In genomic region chr4:47698926-47699325, GRCm38 (mm10) we compare ENCODE assay signal across 14 mouse cellular contexts.
DNase-seq lines count a peak whose midpoint lies in the region; ATAC-seq and TF ChIP-seq lines count a peak whose summit lies in the region.
"Had no signal": no experiment of that assay in that cellular context is flagged by ENCODE, and none has a peak within 500 bp of the region (broad histone marks: within the 10 kb centered on the region; RNA-seq: fewer than 3 reads in every experiment).

No protein-coding gene starts in this region.

- no peak overlapping the region for H3K9ac ChIP-seq in embryonic facial prominence, embryonic 14.5 days (ENCODE audit: low read depth, low read length)
- H3K9ac ChIP-seq in midbrain, embryonic 14.5 days (replicated peaks; ENCODE audit: low read length): no peak overlapping the region
- H3K9ac ChIP-seq: liver, embryonic 14.5 days had no signal

- no peak for TF ChIP-seq POLR2A in thymus, adult 2 months (IDR thresholded peaks at IDR 0.05; ENCODE audit: control insufficient read depth, extremely low read depth, insufficient read depth, low read length, poor library complexity)

- no peak for DNase-seq in layer of hippocampus, adult 2 months (ENCODE audit: low spot score in 2 of 2)
- DNase-seq in layer of hippocampus, adult 9-11 months: no peak
- peak; percentile 30 for DNase-seq in cerebellum, adult 8-10 months
- no peak for DNase-seq in embryonic facial prominence, embryonic 14.5 days (ENCODE audit: low spot score)
- DNase-seq in midbrain, embryonic 14.5 days: peak; percentile 51
- DNase-seq in retina, embryonic 14.5 days (ENCODE audit: low spot score): no peak
- no peak for DNase-seq in thymus, adult 2 months
- no peak for DNase-seq in spleen, postnatal 4 days (ENCODE audit: low spot score in 2 of 2)
- DNase-seq: heart, adult 2 months; heart, postnatal 36 days; kidney, adult 2 months; lung, postnatal 14 days had no signal

- 15% methylated on average over 3 of the region's 4 CpGs for WGBS in embryonic facial prominence, embryonic 14.5 days
- 31% methylated on average over 4 of the region's 4 CpGs for WGBS in midbrain, embryonic 14.5 days
- WGBS in thymus, adult 2 months: 87% methylated on average over 4 of the region's 4 CpGs

- H3K27ac ChIP-seq in layer of hippocampus, adult 2 months: peak overlapping the region; percentile 43; the same call in 1 of the 2 replicates
- 0 out of 2 replicates have a peak overlapping the region, but pooled peaks have one; percentile 8 for H3K27ac ChIP-seq in embryonic facial prominence, embryonic 14.5 days (replicated peaks; ENCODE audit: low read depth, low read length)
- H3K27ac ChIP-seq in midbrain, embryonic 14.5 days (replicated peaks; ENCODE audit: low read depth, low read length): peak overlapping the region; percentile 56
- H3K27ac ChIP-seq in thymus, adult 2 months (ENCODE audit: control insufficient read depth, insufficient read depth, low read length): no peak overlapping the region
- H3K27ac ChIP-seq: heart, adult 2 months; liver, embryonic 14.5 days had no signal

- ATAC-seq in embryonic facial prominence, embryonic 14.5 days (ENCODE audit: low read depth): no peak
- ATAC-seq in midbrain, embryonic 14.5 days (ENCODE audit: low FRiP score, low TSS enrichment): no peak
- ATAC-seq: CD4-positive, CD25-positive, alpha-beta regulatory T cell, adult 4 months had no signal

- H3K36me3 ChIP-seq in embryonic facial prominence, embryonic 14.5 days (ENCODE audit: control insufficient read depth, insufficient read depth, low read length): no peaks in the 10 kb centered on the region
- no peaks in the 10 kb centered on the region for H3K36me3 ChIP-seq in midbrain, embryonic 14.5 days (ENCODE audit: control insufficient read depth, insufficient read depth, low read length)
- H3K36me3 ChIP-seq in thymus, adult 2 months (ENCODE audit: control insufficient read depth, insufficient read depth, low read length): no peaks in the 10 kb centered on the region

- no peak overlapping the region for H3K4me2 ChIP-seq in embryonic facial prominence, embryonic 14.5 days (ENCODE audit: low read depth, low read length)
- H3K4me2 ChIP-seq in midbrain, embryonic 14.5 days (ENCODE audit: low read length): no peak overlapping the region

- H3K4me1 ChIP-seq in embryonic facial prominence, embryonic 14.5 days (ENCODE audit: control insufficient read depth, insufficient read depth, low read length): peaks cover 4% of the 10 kb centered on the region; the same call in 1 of the 2 replicates
- no peaks in the 10 kb centered on the region for H3K4me1 ChIP-seq in midbrain, embryonic 14.5 days (ENCODE audit: control insufficient read depth, insufficient read depth, low read length)
- H3K4me1 ChIP-seq in thymus, adult 2 months (replicated peaks; ENCODE audit: control insufficient read depth, insufficient read depth, low read length): no peaks in the 10 kb centered on the region

- H3K4me3 ChIP-seq in layer of hippocampus, adult 2 months: no peak overlapping the region
- H3K4me3 ChIP-seq in embryonic facial prominence, embryonic 14.5 days (ENCODE audit: low read depth, low read length): no peak overlapping the region
- H3K4me3 ChIP-seq in midbrain, embryonic 14.5 days (replicated peaks; ENCODE audit: low read depth, low read length): no peak overlapping the region
- H3K4me3 ChIP-seq in thymus, adult 2 months (ENCODE audit: control insufficient read depth, insufficient read depth, low read length): no peak overlapping the region
- H3K4me3 ChIP-seq: heart, adult 2 months had no signal

- H3K27me3 ChIP-seq in embryonic facial prominence, embryonic 14.5 days (replicated peaks; ENCODE audit: control insufficient read depth, insufficient read depth, low read length): no peaks in the 10 kb centered on the region
- H3K27me3 ChIP-seq in midbrain, embryonic 14.5 days (ENCODE audit: control insufficient read depth, insufficient read depth, low read length): no peaks in the 10 kb centered on the region
- no peaks in the 10 kb centered on the region for H3K27me3 ChIP-seq in thymus, adult 2 months (ENCODE audit: control insufficient read depth, insufficient read depth, low read length)

- TF ChIP-seq CTCF in layer of hippocampus, adult 2 months (conservative IDR thresholded peaks at IDR 0.05): no peak
- TF ChIP-seq CTCF in thymus, adult 2 months (IDR thresholded peaks at IDR 0.05; ENCODE audit: borderline replicate concordance, control insufficient read depth, extremely low read depth, insufficient read depth, low read length, poor library complexity): no peak

- no peaks in the 10 kb centered on the region for H3K9me3 ChIP-seq in embryonic facial prominence, embryonic 14.5 days (ENCODE audit: control insufficient read depth, low read length)
- H3K9me3 ChIP-seq in midbrain, embryonic 14.5 days (ENCODE audit: control insufficient read depth, low read length): no peaks in the 10 kb centered on the region

Comparison
In these comparisons a context has a peak if more than half of its experiments do, and no peak if none do; other contexts are left out.
1. DNase-seq: peak in cerebellum, adult 8-10 months (single experiment) and midbrain, embryonic 14.5 days (single experiment); none in layer of hippocampus, adult 2 months (0 of 2), layer of hippocampus, adult 9-11 months (single experiment), embryonic facial prominence, embryonic 14.5 days (single experiment), retina, embryonic 14.5 days (single experiment), thymus, adult 2 months (single experiment) and spleen, postnatal 4 days (0 of 2).